Mouse (Mus musculus) kidney, embryonic 15.5 days (tissue): ENCODE results near the gene Prmt7. TPM values are rescaled to one million over a fixed set of nuclear protein-coding genes. Genes with fewer than 3 reads are reported as not detected.

ENCODE experiments used
- ATAC-seq: fragments of 200-750 bp; cut with Nextera tagmentation; replicated peaks from 2 replicates; pipeline ENCODE4 v1.8.0; 2017; ENCODE audit warnings: moderate TSS enrichment; ENCODE audit not compliant: low FRiP score
- H3K27ac ChIP-seq: fragments of 300-500 bp; sonication (generic); 2 replicates; pipeline ENCODE4 v1.5.1; 2015; ENCODE audit warnings: mild to moderate bottlenecking, inconsistent platforms
- H3K27me3 ChIP-seq: fragments of 300-500 bp; sonication (generic); 2 replicates; pipeline ENCODE4 v1.6.1; 2015; ENCODE audit warnings: inconsistent platforms
- H3K36me3 ChIP-seq: fragments of 300-500 bp; sonication (generic); 2 replicates; pipeline ENCODE4 v1.6.1; 2015; ENCODE audit warnings: inconsistent platforms
- H3K4me1 ChIP-seq: fragments of 300-500 bp; sonication (generic); 2 replicates; pipeline ENCODE4 v1.6.1; 2015; ENCODE audit warnings: inconsistent platforms
- H3K4me2 ChIP-seq: fragments of 300-500 bp; sonication (generic); 2 replicates; pipeline ENCODE4 v1.6.1; 2015; ENCODE audit warnings: moderate library complexity, mild to moderate bottlenecking, inconsistent platforms
- H3K4me3 ChIP-seq: fragments of 300-500 bp; sonication (generic); replicated peaks from 2 replicates; pipeline ENCODE4 v1.5.1; 2015; ENCODE audit warnings: mild to moderate bottlenecking, inconsistent platforms
- H3K9ac ChIP-seq: fragments of 300-500 bp; sonication (generic); 2 replicates; pipeline ENCODE4 v1.6.1; 2015; ENCODE audit warnings: mild to moderate bottlenecking, inconsistent platforms
- H3K9me3 ChIP-seq: fragments of 300-500 bp; sonication (generic); replicated peaks from 2 replicates; pipeline ENCODE4 v1.6.1; 2016; ENCODE audit warnings: inconsistent platforms
- WGBS: fragments of 180-500 bp; shearing (Covaris S2); methylation state at CpG from one replicate; pipeline ENCODE4 v1.1.7; 2015; ENCODE audit warnings: mixed read lengths; 5-methylcytosine and 5-hydroxymethylcytosine counted together
- polyA plus RNA-seq: library from polyadenylated mRNA; unstranded; fragments of >200 nt; fragmentation: Nextera tagmentation; extraction: Ambion mirVana; gene quantifications from 2 replicates; pipeline ENCODE4 v1.2.1, GENCODE M21; 2015

Prmt7 gene
- polyA plus RNA-seq, 1 experiment from 2014 or later = 51.8 TPM

DNA sequence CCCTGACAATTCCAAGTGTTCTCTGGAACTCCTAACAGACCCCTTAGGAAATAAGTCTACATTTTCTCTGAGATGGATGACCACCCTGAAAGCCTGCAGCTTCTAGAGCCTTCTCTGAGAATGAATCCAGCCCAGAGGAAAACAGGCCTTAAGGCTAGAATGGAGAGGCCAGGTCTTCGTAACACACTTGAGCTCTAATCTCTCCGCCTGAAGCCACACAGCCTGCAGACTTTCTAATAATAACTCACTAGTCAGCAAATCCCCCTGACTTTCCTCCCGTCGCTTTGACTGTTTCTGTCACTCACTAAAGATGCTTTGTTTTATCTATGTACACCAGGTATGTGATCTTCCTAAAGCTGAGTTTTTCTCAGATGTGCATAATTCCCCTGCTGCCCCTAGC, 60.6 kb downstream of the Prmt7 start:
- Histone ChIP-seq H3K36me3 (no peaks in the 10 kb centered on the region), H3K9me3 (no peaks in the 10 kb centered on the region), H3K27ac (no peak overlapping the region), H3K27me3 (no peaks in the 10 kb centered on the region), H3K4me2 (no peak overlapping the region), H3K4me1 (no peaks in the 10 kb centered on the region), H3K9ac (no peak overlapping the region), H3K4me3 (no peak overlapping the region)
- no peak for ATAC-seq
- WGBS = 71% methylated on average over 4 of the region's 4 CpGs

DNA sequence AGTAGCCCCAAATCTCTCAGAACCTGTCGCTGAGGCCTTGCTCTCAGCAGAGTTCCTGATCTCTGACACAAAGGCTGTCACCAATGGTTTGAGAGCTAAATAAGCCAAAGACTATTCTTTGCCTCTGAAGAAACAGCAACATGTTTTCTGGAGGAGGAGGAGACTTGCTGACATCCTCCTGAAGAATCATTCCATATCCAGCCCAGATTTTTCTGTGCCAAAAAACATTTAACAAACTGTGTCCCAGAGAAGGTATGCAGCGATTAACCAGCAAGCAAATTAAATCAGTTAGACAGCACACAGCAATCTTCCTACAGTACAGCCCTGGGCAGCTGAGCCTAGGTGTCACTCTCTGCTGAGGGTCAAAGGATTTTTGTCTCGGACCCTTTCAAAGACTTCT, 62.7 kb downstream of the Prmt7 start:
- Histone ChIP-seq H3K4me1 (no peaks in the 10 kb centered on the region), H3K4me3 (no peak overlapping the region), H3K9me3 (no peaks in the 10 kb centered on the region), H3K27me3 (no peaks in the 10 kb centered on the region), H3K9ac (no peak overlapping the region), H3K4me2 (no peak overlapping the region), H3K27ac (no peak overlapping the region), H3K36me3 (no peaks in the 10 kb centered on the region)
- WGBS = 78% methylated on average over 3 of the region's 3 CpGs
- ATAC-seq = no peak

DNA sequence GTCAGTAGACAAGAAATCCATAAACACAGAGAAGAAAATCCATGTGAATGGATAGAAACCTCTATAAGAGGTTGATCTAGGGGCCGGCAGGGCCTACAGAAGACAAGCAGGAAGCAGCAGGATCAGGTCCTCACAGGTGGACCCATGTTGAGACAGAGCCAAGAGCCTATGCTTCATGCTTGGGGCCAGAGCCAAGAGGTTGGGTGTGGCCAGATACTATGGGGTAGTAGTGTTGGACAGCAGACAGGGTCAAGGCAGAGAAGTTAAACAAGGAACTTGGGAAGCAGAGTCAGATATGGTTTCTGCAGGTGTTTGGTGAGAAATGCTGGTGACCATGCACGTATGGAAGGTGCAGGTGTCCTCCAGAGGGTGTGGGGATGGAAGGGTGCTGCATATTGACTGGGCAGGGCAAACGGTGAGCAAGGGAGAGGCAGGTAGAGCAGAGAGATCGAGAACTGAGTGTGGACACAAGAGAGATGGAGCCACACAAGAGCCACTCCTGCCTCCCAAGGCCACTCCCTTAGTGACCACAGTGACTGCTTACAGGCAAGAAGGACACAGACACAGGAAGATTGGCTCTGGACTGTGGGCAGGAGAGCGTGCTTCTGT, 66.1 kb downstream of the Prmt7 start:
- no peaks in the 10 kb centered on the region for H3K27me3 ChIP-seq
- H3K4me1 ChIP-seq = no peaks in the 10 kb centered on the region
- H3K9ac ChIP-seq = no peak overlapping the region
- H3K36me3 ChIP-seq = no peaks in the 10 kb centered on the region
- no peak overlapping the region for H3K4me3 ChIP-seq
- no peaks in the 10 kb centered on the region for H3K9me3 ChIP-seq
- H3K4me2 ChIP-seq = no peak overlapping the region
- 90% methylated on average over 5 of the region's 5 CpGs for WGBS
- H3K27ac ChIP-seq = no peak overlapping the region
- ATAC-seq = no peak

DNA sequence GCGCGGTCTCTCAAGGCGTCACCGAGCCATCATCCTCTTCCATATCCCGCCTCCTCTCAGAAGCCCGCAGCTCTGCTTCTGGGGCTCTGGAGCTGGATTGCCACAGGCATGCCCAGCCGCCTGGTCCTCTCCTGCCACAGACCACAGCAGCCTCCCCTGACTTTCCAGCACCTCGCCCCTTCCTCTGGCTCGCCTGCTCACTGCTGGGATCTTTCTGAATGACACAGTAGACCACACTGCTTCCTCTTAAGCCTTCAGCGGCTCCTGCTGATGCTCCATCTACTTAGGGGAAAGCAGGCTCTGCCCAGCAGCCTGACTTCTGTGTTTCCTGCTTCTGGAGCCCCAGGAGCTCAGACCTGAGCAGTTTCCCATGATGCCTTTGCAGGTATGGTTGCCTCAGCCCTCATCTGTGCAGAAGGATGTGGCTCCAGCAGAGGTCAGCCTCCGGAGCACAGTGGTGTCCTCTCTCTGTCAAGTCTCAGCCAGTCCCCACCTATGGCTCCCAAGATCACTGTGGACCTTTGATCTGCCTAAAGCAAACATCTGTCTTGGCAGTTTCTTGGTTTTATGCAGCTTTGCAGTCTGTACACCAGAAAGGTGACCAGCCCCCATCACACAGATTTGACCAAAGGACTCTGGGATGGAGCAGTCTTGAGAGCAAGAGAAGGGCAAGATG, 67.8 kb downstream of the Prmt7 start:
- Histone ChIP-seq H3K9ac (no peak overlapping the region), H3K27ac (no peak overlapping the region), H3K4me1 (no peaks in the 10 kb centered on the region), H3K9me3 (no peaks in the 10 kb centered on the region), H3K4me3 (no peak overlapping the region), H3K4me2 (no peak overlapping the region), H3K36me3 (no peaks in the 10 kb centered on the region), H3K27me3 (no peaks in the 10 kb centered on the region)
- no peak for ATAC-seq
- 83% methylated on average over 11 of the region's 11 CpGs for WGBS

DNA sequence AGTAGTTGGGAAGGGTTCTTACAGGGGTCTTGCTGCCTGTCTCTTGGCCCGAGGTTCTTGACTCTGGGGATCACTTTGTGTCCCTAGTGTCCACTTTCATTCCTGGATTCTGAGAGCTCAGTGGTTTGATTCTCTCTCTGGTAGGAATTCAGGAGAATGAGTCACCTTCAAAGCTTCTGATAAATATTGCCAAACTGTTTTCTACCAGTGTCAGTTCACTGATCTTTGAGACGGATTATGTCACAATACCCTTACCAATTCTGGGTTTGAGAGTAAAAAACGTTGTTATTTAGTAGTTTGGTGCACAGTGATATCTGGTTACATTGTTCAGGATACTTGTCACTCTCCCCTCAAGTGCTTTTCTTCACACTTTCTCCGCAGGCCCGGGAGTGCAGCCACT, 69.4 kb downstream of the Prmt7 start:
- no peak overlapping the region for H3K4me3 ChIP-seq
- H3K9me3 ChIP-seq = no peaks in the 10 kb centered on the region
- H3K9ac ChIP-seq = no peak overlapping the region
- H3K4me2 ChIP-seq = no peak overlapping the region
- 30% methylated on average over 5 of the region's 5 CpGs for WGBS
- no peak overlapping the region for H3K27ac ChIP-seq
- ATAC-seq = no peak
- no peaks in the 10 kb centered on the region for H3K36me3 ChIP-seq
- H3K4me1 ChIP-seq = no peaks in the 10 kb centered on the region
- no peaks in the 10 kb centered on the region for H3K27me3 ChIP-seq

DNA sequence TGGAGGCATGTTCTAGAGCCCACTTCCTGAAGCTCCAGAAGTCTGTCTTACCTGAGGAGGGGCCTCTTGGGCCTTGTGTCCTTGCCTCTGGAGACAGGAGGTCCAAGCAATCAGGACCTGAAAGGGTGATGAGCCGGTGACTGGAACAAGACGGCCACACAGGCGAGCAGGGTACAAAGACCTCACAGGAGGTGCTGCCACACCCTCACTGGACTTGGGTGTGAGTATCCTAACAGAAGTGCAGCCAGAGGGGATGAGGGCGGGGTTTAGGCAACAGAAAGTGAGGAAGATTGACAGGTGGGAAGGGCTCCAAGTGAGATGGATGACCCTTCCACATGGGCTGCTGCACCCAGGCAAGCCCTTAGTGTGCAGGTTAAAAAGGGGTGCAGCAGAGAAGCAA, 70.1 kb downstream of the Prmt7 start:
- Histone ChIP-seq H3K4me1 (no peaks in the 10 kb centered on the region), H3K27me3 (0 out of 2 replicates have a peak, but pooled peaks cover 2% of the 10 kb centered on the region), H3K9me3 (no peaks in the 10 kb centered on the region), H3K4me3 (no peak overlapping the region), H3K9ac (no peak overlapping the region), H3K4me2 (no peak overlapping the region), H3K36me3 (no peaks in the 10 kb centered on the region), H3K27ac (no peak overlapping the region)
- WGBS = 17% methylated on average over 4 of the region's 4 CpGs
- ATAC-seq = no peak

DNA sequence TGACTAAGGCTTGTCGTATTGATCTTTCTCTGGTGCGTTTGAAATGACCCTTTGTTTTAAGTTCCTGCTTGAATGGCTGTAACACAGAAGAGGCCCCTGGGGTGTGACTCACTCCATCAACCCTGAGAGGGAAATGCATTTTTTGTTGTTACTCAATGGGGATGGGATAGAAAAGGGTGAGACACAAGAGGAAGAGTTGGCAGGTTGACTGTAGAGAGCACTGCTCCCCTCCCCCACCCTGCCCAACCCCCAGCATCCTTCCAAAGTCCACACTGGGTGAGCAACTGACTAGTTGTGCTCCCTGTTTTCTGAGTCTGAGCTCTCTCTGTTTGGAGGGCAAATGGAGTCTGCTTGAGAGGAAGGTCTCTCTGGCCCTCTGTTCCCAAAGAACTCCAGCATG, 76.7 kb downstream of the Prmt7 start:
- WGBS = 11% methylated on average over 2 of the region's 2 CpGs
- H3K9me3 ChIP-seq = no peaks in the 10 kb centered on the region
- H3K27me3 ChIP-seq = 0 out of 2 replicates have a peak, but pooled peaks cover 2% of the 10 kb centered on the region
- no peaks in the 10 kb centered on the region for H3K36me3 ChIP-seq
- H3K27ac ChIP-seq = no peak overlapping the region
- no peak overlapping the region for H3K9ac ChIP-seq
- peaks cover 10% of the 10 kb centered on the region; the same call in 1 of the 2 replicates for H3K4me1 ChIP-seq
- no peak overlapping the region for H3K4me2 ChIP-seq
- H3K4me3 ChIP-seq = no peak overlapping the region
- no peak for ATAC-seq

DNA sequence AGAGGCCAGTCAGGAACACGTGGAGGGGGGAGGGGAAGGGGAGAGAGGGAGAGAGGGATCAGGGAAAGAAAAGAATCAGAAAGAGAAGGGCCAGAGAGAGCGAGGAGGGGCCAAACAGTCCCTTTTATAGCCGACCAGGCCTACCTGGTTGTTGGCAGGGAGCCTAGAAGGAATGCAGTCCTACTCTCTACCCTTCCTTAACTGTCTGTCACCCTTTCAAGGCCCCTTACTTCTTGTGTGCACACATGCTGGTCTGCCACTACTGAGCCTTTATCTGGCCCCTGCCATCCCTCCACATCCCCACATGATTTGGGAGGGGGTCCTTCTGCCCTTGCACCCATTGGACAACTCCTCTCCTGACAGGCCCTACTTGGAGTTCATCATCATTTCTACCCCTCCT, 78.0 kb downstream of the Prmt7 start:
- no peaks in the 10 kb centered on the region for H3K9me3 ChIP-seq
- no peak for ATAC-seq
- no peak overlapping the region for H3K9ac ChIP-seq
- no peak overlapping the region for H3K27ac ChIP-seq
- no peaks in the 10 kb centered on the region for H3K36me3 ChIP-seq
- H3K27me3 ChIP-seq = 0 out of 2 replicates have a peak, but pooled peaks cover 2% of the 10 kb centered on the region
- H3K4me3 ChIP-seq = no peak overlapping the region
- no peak overlapping the region for H3K4me2 ChIP-seq
- H3K4me1 ChIP-seq = peaks cover 10% of the 10 kb centered on the region; the same call in 1 of the 2 replicates
- 51% methylated on average over 2 of the region's 3 CpGs for whole genome bisulfite sequencing

DNA sequence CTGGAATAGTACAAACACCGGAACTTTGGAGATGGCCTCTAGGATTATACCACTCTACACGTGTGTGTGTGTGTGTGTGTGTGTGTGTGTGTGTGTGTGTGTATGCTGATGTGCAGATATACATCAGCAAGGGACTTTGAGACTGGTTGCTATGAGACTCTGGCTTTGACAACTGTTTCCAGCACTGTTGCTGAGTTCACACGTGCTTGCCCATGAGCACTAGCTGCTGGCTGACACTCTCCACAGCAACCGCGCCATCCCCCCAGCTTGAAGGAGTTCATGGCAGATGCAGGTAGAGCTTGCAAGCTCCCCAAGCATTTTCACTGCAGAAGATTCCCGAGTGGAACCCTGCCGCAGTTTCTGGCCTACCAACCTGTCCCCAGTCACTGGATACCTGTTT, 78.7 kb downstream of the Prmt7 start:
- peaks cover 10% of the 10 kb centered on the region; the same call in 1 of the 2 replicates for H3K4me1 ChIP-seq
- H3K27ac ChIP-seq = no peak overlapping the region
- no peak overlapping the region for H3K4me2 ChIP-seq
- ATAC-seq = no peak
- no peaks in the 10 kb centered on the region for H3K36me3 ChIP-seq
- no peak overlapping the region for H3K4me3 ChIP-seq
- 55% methylated on average over 7 of the region's 7 CpGs for WGBS
- no peak overlapping the region for H3K9ac ChIP-seq
- no peaks in the 10 kb centered on the region for H3K9me3 ChIP-seq
- H3K27me3 ChIP-seq = 0 out of 2 replicates have a peak, but pooled peaks cover 2% of the 10 kb centered on the region

DNA sequence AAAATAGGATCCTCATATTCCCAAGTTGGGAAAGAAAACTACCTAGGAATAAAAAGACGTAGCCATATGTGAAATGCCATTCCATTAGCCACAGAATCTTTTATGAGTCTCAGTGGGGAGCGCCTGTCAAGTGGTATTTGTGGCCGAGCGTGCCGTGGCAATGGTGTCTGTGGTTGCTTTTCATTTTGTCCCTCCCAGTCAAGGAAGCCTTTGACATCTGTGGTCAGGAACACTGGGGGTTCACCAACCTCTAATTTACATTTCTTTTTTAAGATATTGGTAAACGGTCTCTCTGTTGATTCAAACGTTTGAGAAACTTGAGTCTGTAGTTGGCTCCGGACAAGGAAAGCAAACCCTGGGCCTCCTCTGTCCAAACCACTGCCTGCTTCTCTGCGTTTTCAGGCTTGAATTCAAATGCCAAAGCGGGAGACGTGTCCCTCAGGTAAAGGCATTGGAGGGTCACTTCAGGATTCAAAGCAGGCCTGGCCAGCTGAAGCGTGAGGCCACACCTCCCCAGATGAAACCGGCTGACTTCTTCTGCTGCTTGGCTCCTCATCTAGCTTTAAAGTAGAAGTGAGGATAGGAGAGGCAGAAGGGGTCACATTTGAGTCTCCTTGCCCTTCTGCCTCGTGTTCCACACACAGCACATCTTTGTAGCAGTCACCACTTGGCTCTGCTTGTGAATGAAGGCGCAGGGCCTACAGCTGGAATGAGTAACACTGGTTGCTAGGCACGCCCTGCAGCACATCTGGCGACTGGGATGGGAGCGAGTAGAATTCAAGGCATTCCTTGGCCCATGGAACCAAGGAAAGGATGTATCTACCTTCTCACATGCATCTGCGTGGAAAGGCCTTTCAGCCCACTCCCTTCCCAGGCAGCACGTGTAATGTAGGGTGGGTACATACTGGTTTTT, 82.0 kb downstream of the Prmt7 start:
- Histone ChIP-seq H3K4me1 (peaks cover 4% of the 10 kb centered on the region; the same call in 1 of the 2 replicates), H3K4me2 (no peak overlapping the region), H3K36me3 (no peaks in the 10 kb centered on the region), H3K4me3 (no peak overlapping the region), H3K27me3 (no peaks in the 10 kb centered on the region), H3K9ac (no peak overlapping the region), H3K27ac (no peak overlapping the region), H3K9me3 (no peaks in the 10 kb centered on the region)
- 71% methylated on average over 20 of the region's 20 CpGs for WGBS
- ATAC-seq = no peak

DNA sequence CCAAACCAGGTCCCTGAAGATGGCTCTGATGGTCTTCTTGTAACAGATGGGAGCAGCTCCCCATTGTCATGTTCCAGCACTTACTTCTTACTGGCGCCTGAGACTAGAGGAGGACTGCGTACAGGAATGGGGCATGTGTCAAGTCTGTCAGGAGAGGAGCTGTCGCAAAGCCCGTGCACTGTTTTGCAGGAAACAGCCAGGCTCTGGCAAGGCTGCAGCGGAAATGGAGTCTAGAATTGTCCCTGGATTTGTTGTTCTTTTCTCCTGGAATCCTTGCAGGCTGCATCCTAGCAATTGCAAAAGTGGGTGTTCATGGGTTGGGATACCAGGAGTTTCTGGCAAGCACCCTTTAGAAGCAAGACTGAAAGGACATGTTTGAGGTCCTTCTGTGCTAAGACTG, 87.5 kb downstream of the Prmt7 start:
- Histone ChIP-seq H3K36me3 (no peaks in the 10 kb centered on the region), H3K4me2 (no peak overlapping the region), H3K4me3 (no peak overlapping the region), H3K9me3 (no peaks in the 10 kb centered on the region), H3K9ac (no peak overlapping the region), H3K27me3 (no peaks in the 10 kb centered on the region), H3K27ac (0 out of 2 replicates have a peak overlapping the region, but pooled peaks have one; percentile 48), H3K4me1 (no peaks in the 10 kb centered on the region)
- no peak for ATAC-seq
- WGBS = 51% methylated on average over 5 of the region's 5 CpGs

DNA sequence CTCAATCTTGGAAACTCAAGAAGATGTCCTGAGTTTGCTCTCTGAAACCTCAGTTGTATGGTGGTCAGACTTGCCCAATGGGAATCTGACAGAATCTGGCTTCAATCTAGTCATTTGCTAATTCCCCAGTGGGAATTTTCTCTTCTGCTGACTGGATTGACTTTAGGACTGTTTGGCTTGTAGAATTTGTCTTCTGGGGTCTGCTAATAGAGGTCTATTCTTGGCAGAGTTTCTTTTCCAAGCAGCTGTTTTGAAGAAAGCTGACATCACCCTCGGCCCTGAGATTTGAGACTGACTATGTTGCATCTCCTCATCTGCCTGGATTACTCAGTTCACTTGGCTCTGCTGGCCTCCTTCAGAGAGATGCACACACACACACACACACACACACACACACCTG, 88.1 kb downstream of the Prmt7 start:
- H3K27me3 ChIP-seq = no peaks in the 10 kb centered on the region
- no peaks in the 10 kb centered on the region for H3K36me3 ChIP-seq
- no peak overlapping the region for H3K4me3 ChIP-seq
- no peaks in the 10 kb centered on the region for H3K4me1 ChIP-seq
- WGBS = 74% methylated on average over 1 of the region's 1 CpGs
- no peak overlapping the region for H3K9ac ChIP-seq
- H3K27ac ChIP-seq = 0 out of 2 replicates have a peak overlapping the region, but pooled peaks have one; percentile 48
- H3K9me3 ChIP-seq = no peaks in the 10 kb centered on the region
- ATAC-seq = no peak
- H3K4me2 ChIP-seq = no peak overlapping the region
